Mouse (Mus musculus): ENCODE results near the gene Wbp1l.

- TF ChIP-seq CTCF (IDR thresholded peaks at IDR 0.05; ENCODE audit: low read depth, low read length) (no peak), POLR2AphosphoS5 (IDR thresholded peaks at IDR 0.05; ENCODE audit: insufficient replicate concordance, low read depth, low read length) (no peak), GATA1 (IDR thresholded peaks at IDR 0.05; ENCODE audit: borderline replicate concordance, low read length) (no peak), TAL1 (conservative IDR thresholded peaks at IDR 0.05; ENCODE audit: low read depth, low read length) (no peak), GATA2 (IDR thresholded peaks at IDR 0.05; ENCODE audit: borderline replicate concordance, low read depth, low read length) (no peak)
Observed at GRCm38 (mm10) chr19:46696482-46696881, 97.6 kb downstream of the Wbp1l start.

All from G1E (cell line).